Mouse (Mus musculus): ENCODE data around the gene Mfrp.

- TF ChIP-seq CTCF (IDR thresholded peaks at IDR 0.05; ENCODE audit: borderline replicate concordance, control insufficient read depth, extremely low read depth, insufficient read depth, low read length, poor library complexity) (no peak), POLR2A (IDR thresholded peaks at IDR 0.05; ENCODE audit: control insufficient read depth, extremely low read depth, insufficient read depth, low read length, poor library complexity) (no peak)
Observed at GRCm38 (mm10) chr9:44085276-44085675, 16.3 kb upstream of the Mfrp start.
